Mouse (Mus musculus): ENCODE measurements around the gene Gga1.

Gga1 gene

GRCm38 (mm10) chr15:78937963-78938362, 61.0 kb downstream of the Gga1 start:
- DNase-seq (ENCODE audit: low read depth, low spot score) = no peak

GRCm38 (mm10) chr15:78940325-78940724, 63.3 kb downstream of the Gga1 start:
- DNase-seq (ENCODE audit: low read depth, low spot score) = no peak

GRCm38 (mm10) chr15:78942663-78943062, 65.7 kb downstream of the Gga1 start:
- DNase-seq (ENCODE audit: low read depth, low spot score) = no peak

Data from WW6 (cell line).